Mouse (Mus musculus): Measurements from ENCODE around the gene Pla2r1. TPM values are rescaled to one million over a fixed set of nuclear protein-coding genes. Genes with fewer than 3 reads are reported as not detected.

Pla2r1 gene
- polyA plus RNA-seq, 2 experiments: 1.0 to 1.1 TPM

DNA sequence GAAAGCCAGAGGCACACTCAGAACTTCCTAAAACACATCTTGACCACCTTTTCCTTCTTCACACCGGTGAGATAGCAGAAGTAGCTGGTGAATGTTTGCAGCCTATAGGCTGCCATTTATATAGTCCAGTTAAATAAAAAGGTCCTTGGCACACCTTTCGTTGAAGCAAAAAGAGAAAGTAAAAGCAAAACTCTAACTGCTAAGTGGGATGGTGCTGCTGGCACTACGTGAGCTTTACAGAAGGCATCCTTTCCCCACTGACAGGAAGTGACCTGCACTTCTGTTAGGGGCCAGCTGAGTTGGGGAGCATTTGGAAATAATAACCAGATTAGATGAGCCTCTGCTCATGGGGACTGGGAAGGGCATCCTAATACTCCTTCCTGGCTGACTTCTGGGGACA, 170.8 kb downstream of the Pla2r1 start:
- H3K9me3 ChIP-seq (ENCODE audit: control insufficient read depth, low read length): no peaks in the 10 kb centered on the region
- H3K27me3 ChIP-seq (ENCODE audit: control insufficient read depth, insufficient read depth, low read length): no peaks in the 10 kb centered on the region
- peak overlapping the region; percentile 43 for H3K4me3 ChIP-seq (replicated peaks; ENCODE audit: low read length)
- ATAC-seq (ENCODE audit: low FRiP score, low read depth): no peak
- no peak for DNase-seq (ENCODE audit: low spot score)
- 57% methylated on average over 3 of the region's 3 CpGs for WGBS
- H3K4me2 ChIP-seq (replicated peaks; ENCODE audit: low read depth, low read length, severe bottlenecking): peak overlapping the region; percentile 56
- no peaks in the 10 kb centered on the region for H3K36me3 ChIP-seq (ENCODE audit: control insufficient read depth, insufficient read depth, low read length)
- H3K9ac ChIP-seq (ENCODE audit: low read depth, low read length, severe bottlenecking): 0 out of 2 replicates have a peak overlapping the region, but pooled peaks have one; percentile 58
- H3K4me1 ChIP-seq (ENCODE audit: control insufficient read depth, insufficient read depth, low read length): 0 out of 2 replicates have a peak, but pooled peaks cover 4% of the 10 kb centered on the region
- no peak for TF ChIP-seq POLR2A (IDR thresholded peaks at IDR 0.05; ENCODE audit: borderline replicate concordance, extremely low read depth, insufficient read depth, insufficient read length)
- H3K27ac ChIP-seq (replicated peaks; ENCODE audit: low read depth, low read length): no peak overlapping the region

- Histone ChIP-seq H3K27ac (replicated peaks; ENCODE audit: low read depth, low read length) (no peak overlapping the region), H3K4me2 (replicated peaks; ENCODE audit: low read depth, low read length, severe bottlenecking) (no peak overlapping the region), H3K27me3 (ENCODE audit: control insufficient read depth, insufficient read depth, low read length) (no peaks in the 10 kb centered on the region), H3K4me1 (ENCODE audit: control insufficient read depth, insufficient read depth, low read length) (no peaks in the 10 kb centered on the region), H3K9me3 (ENCODE audit: control insufficient read depth, low read length) (no peaks in the 10 kb centered on the region), H3K4me3 (replicated peaks; ENCODE audit: low read length) (no peak overlapping the region), H3K36me3 (ENCODE audit: control insufficient read depth, insufficient read depth, low read length) (no peaks in the 10 kb centered on the region), H3K9ac (ENCODE audit: low read depth, low read length, severe bottlenecking) (no peak overlapping the region)
- no peak for ATAC-seq (ENCODE audit: low FRiP score, low read depth)
- DNase-seq (ENCODE audit: low spot score): no peak
- no peak for TF ChIP-seq POLR2A (IDR thresholded peaks at IDR 0.05; ENCODE audit: borderline replicate concordance, extremely low read depth, insufficient read depth, insufficient read length)
- WGBS: 84% methylated on average over 5 of the region's 5 CpGs
These were observed 175.8 kb downstream of the Pla2r1 start for GRCm38 (mm10) chr2:60377260-60377659.

GRCm38 (mm10) chr2:60375608-60376107, 177.4 kb downstream of the Pla2r1 start:
- WGBS: 93% methylated on average over 15 of the region's 15 CpGs
- Histone ChIP-seq H3K9me3 (ENCODE audit: control insufficient read depth, low read length) (no peaks in the 10 kb centered on the region), H3K4me3 (replicated peaks; ENCODE audit: low read length) (no peak overlapping the region), H3K4me1 (ENCODE audit: control insufficient read depth, insufficient read depth, low read length) (no peaks in the 10 kb centered on the region), H3K27ac (replicated peaks; ENCODE audit: low read depth, low read length) (no peak overlapping the region), H3K4me2 (replicated peaks; ENCODE audit: low read depth, low read length, severe bottlenecking) (no peak overlapping the region), H3K9ac (ENCODE audit: low read depth, low read length, severe bottlenecking) (no peak overlapping the region), H3K36me3 (ENCODE audit: control insufficient read depth, insufficient read depth, low read length) (no peaks in the 10 kb centered on the region), H3K27me3 (ENCODE audit: control insufficient read depth, insufficient read depth, low read length) (no peaks in the 10 kb centered on the region)
- DNase-seq (ENCODE audit: low spot score): no peak
- ATAC-seq (ENCODE audit: low FRiP score, low read depth): no peak
- no peak for TF ChIP-seq POLR2A (IDR thresholded peaks at IDR 0.05; ENCODE audit: borderline replicate concordance, extremely low read depth, insufficient read depth, insufficient read length)

GRCm38 (mm10) chr2:60375126-60375525, 178.0 kb downstream of the Pla2r1 start:
- no peak overlapping the region for H3K4me2 ChIP-seq (replicated peaks; ENCODE audit: low read depth, low read length, severe bottlenecking)
- 88% methylated on average over 8 of the region's 8 CpGs for WGBS
- H3K27me3 ChIP-seq (ENCODE audit: control insufficient read depth, insufficient read depth, low read length): no peaks in the 10 kb centered on the region
- no peak overlapping the region for H3K9ac ChIP-seq (ENCODE audit: low read depth, low read length, severe bottlenecking)
- no peaks in the 10 kb centered on the region for H3K9me3 ChIP-seq (ENCODE audit: control insufficient read depth, low read length)
- no peak overlapping the region for H3K4me3 ChIP-seq (replicated peaks; ENCODE audit: low read length)
- H3K36me3 ChIP-seq (ENCODE audit: control insufficient read depth, insufficient read depth, low read length): no peaks in the 10 kb centered on the region
- H3K4me1 ChIP-seq (ENCODE audit: control insufficient read depth, insufficient read depth, low read length): no peaks in the 10 kb centered on the region
- no peak for DNase-seq (ENCODE audit: low spot score)
- TF ChIP-seq POLR2A (IDR thresholded peaks at IDR 0.05; ENCODE audit: borderline replicate concordance, extremely low read depth, insufficient read depth, insufficient read length): no peak
- no peak overlapping the region for H3K27ac ChIP-seq (replicated peaks; ENCODE audit: low read depth, low read length)
- no peak for ATAC-seq (ENCODE audit: low FRiP score, low read depth)

DNA sequence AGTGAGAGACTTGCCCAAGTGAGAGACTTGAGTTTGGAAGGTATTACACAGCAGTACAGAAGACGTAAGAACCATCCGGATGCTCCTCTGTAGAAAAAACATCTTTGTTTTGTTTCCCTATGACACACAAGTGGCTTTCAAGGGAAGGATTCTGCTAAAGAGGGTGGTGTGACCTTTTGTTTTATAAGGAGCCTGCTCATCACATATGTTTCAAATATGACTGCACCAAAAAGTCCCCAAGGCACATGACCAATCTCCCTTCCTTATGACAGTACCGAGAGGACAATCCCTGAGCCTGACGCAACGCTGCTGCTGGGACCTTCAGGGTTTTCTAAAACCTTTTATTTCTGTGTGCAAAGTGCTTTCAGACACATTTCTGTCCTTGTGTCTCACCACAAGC, 182.9 kb downstream of the Pla2r1 start:
- ATAC-seq (ENCODE audit: low FRiP score, low read depth): no peak
- Histone ChIP-seq H3K9me3 (ENCODE audit: control insufficient read depth, low read length) (no peaks in the 10 kb centered on the region), H3K27ac (replicated peaks; ENCODE audit: low read depth, low read length) (no peak overlapping the region), H3K4me3 (replicated peaks; ENCODE audit: low read length) (no peak overlapping the region), H3K36me3 (ENCODE audit: control insufficient read depth, insufficient read depth, low read length) (no peaks in the 10 kb centered on the region), H3K4me1 (ENCODE audit: control insufficient read depth, insufficient read depth, low read length) (no peaks in the 10 kb centered on the region), H3K27me3 (ENCODE audit: control insufficient read depth, insufficient read depth, low read length) (no peaks in the 10 kb centered on the region), H3K4me2 (replicated peaks; ENCODE audit: low read depth, low read length, severe bottlenecking) (no peak overlapping the region), H3K9ac (ENCODE audit: low read depth, low read length, severe bottlenecking) (no peak overlapping the region)
- no peak for TF ChIP-seq POLR2A (IDR thresholded peaks at IDR 0.05; ENCODE audit: borderline replicate concordance, extremely low read depth, insufficient read depth, insufficient read length)
- WGBS: 96% methylated on average over 5 of the region's 5 CpGs
- no peak for DNase-seq (ENCODE audit: low spot score)

GRCm38 (mm10) chr2:60369454-60369853, 183.7 kb downstream of the Pla2r1 start:
- no peak for TF ChIP-seq POLR2A (IDR thresholded peaks at IDR 0.05; ENCODE audit: borderline replicate concordance, extremely low read depth, insufficient read depth, insufficient read length)
- no peak overlapping the region for H3K9ac ChIP-seq (ENCODE audit: low read depth, low read length, severe bottlenecking)

More at GRCm38 (mm10) chr2:60369454-60369853, 183.7 kb downstream of the Pla2r1 start:
- ATAC-seq (ENCODE audit: low FRiP score, low read depth) (no peak), DNase-seq (ENCODE audit: low spot score) (no peak)
- H3K9me3 ChIP-seq (ENCODE audit: control insufficient read depth, low read length): no peaks in the 10 kb centered on the region
- H3K4me1 ChIP-seq (ENCODE audit: control insufficient read depth, insufficient read depth, low read length): no peaks in the 10 kb centered on the region
- WGBS: 89% methylated on average over 4 of the region's 4 CpGs
- no peaks in the 10 kb centered on the region for H3K27me3 ChIP-seq (ENCODE audit: control insufficient read depth, insufficient read depth, low read length)
- H3K4me3 ChIP-seq (replicated peaks; ENCODE audit: low read length): no peak overlapping the region
- H3K4me2 ChIP-seq (replicated peaks; ENCODE audit: low read depth, low read length, severe bottlenecking): no peak overlapping the region
- H3K27ac ChIP-seq (replicated peaks; ENCODE audit: low read depth, low read length): no peak overlapping the region
- no peaks in the 10 kb centered on the region for H3K36me3 ChIP-seq (ENCODE audit: control insufficient read depth, insufficient read depth, low read length)
